Mouse (Mus musculus): ENCODE measurements at regions not wholly inside any gene's neighbourhood (a gene's known extent, or its start where the extent isn't known, plus 50 kb on each side); places are given as distances from the start of the nearest gene placed in this dataset.

- DNase-seq = no peak
These were observed 820.7 kb upstream of the Adgrl2 start for GRCm38 (mm10) chr3:149811036-149811435.

- DNase-seq = no peak
These were observed 815.0 kb upstream of the Adgrl2 start for GRCm38 (mm10) chr3:149805345-149805744.

- no peak for DNase-seq
These were observed 805.8 kb upstream of the Adgrl2 start for GRCm38 (mm10) chr3:149796123-149796522.

- DNase-seq = no peak
These were observed 801.2 kb upstream of the Adgrl2 start for GRCm38 (mm10) chr3:149791593-149791992.

DNA sequence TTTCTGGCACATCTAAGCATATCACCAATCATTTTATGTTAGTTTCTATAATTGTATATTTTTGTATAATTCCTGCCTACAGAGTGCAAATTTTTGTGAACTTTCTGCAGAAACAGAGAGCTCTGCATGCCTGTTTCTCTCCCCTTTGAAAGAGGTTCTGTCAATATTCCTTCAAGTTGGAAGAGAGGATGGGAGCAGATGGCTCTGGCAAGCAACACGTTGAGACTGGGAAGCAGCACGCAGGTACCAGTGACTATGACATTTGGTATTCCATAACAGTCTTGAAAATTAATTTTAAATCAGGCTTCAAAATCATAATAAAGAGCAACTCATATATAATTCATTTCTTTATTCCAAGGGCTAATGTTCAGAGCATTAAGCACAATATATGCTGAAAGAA lies 795.7 kb upstream of the Adgrl2 start:
- DNase-seq = no peak

DNA sequence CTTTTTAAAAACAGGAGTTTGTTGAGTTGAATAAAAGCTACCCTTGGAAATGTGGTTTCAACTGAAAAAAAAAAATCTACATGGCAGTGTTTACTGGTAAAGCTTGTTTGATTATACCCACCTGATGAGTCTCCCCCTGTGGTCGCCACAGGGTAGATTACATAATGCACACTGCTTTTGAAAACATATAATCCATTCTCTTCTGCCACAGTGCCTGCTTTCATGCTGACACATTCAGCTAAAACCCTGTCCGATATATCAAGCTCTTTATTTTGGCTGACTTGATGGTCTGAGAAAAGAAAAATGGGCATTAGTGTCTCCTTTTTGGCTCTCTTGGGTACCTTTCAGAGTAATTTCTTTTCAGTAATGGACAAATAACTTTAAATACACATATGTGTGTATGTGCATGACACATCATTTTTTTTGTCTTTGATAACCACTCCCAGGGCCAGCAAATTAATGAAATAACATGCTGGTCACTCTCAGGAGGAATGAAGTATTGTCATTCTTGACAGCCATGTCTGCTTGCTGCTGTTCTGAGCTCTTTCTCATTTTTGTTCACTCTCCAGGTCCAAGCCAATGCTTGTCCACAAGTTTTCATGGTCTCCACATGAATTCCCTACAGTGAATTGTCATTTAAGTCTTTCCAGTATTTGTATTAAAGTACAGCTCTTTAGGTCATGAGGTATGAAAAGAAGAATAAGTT lies 793.7 kb upstream of the Adgrl2 start:
- no peak for DNase-seq

DNA sequence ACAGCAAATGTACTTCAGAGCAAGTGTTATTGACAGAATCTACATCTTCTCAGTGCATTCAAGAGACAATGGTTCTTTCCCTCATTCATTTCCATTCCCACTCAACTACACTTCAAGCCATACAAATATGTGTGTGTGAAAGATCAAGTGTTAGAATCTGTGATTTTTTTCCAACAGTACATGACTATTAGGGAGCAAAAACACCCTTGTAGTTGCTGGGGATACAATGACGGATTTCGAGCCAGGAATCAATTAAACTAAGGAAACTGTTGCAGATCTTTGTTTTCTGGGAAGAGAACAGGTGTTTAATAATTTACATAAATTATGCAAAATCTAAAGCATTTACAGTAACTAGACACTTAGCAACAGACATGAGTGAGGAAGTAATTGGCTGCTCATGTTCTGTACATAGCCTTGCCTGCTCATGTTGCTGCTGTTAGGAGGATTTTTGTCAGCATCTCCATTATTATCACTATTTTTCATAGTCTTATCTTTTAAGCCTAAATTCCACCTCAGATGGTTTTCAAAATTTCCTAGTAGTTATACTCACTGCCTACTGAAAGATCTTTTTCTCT lies 777.6 kb upstream of the Adgrl2 start:
- DNase-seq = no peak

GRCm38 (mm10) chr3:149761245-149761644 lies 770.9 kb upstream of the Adgrl2 start:
- DNase-seq = no peak

- DNase-seq = no peak
These were observed 767.7 kb upstream of the Adgrl2 start for GRCm38 (mm10) chr3:149757910-149758592.

- no peak for DNase-seq
These were observed 745.7 kb upstream of the Adgrl2 start for GRCm38 (mm10) chr3:149736069-149736468.

DNA sequence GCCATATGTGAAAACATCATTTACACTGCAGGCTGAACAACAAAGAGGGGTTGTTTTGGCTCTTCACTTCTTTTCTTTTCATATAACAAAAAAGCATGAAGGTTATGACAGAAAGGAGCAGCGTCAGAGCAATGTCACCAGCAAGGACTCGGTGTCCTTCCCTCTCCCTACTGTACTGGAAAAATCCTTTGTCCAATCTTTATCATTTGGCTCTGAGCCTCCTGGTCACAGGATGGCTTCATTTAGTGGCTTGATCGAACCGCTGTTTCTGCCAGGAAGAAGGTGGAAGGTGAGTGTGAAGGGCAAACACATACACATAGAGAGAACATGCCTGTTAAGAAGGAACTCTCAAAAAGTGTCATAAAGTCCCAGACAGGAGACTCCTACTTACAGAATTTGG lies 735.9 kb upstream of the Adgrl2 start:
- no peak for DNase-seq

DNA sequence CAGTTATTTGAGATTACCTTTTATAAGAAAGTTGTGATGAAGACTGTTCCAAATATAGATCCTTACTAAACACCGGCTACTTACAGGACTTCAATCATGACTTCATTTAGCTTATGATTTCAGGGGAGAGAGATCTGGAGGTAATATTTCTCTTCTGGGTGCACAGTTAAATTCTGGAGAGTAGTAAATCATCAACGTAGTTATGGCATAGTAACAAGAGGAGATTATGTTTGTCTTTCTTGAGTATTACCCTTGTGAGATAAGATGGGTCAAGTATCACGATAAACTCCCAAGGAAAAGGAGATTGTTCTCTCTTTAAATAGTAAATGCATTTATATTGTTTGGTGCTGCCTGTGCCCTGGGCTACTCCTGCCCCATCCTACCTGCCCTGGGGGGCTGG lies 734.5 kb upstream of the Adgrl2 start:
- DNase-seq = no peak

DNA sequence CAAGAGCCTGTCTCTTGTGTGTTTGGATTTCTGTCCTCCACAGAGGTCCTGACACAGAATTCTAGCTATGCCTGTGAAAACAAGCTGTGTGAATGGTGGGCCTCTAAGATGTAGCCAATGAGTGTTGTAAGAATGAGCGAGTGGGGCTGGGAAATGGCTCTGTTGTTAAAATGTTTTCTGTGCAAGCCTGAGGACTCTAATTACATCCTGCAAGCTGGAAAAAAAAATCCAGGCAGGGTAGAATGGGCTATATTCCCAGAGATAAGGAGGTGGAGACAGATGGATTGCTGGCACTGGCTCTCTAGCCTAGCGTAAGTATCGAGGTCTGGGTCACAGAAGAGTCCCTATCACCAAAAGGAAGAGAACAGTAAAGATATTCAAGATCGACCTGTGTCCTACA lies 731.5 kb upstream of the Adgrl2 start:
- DNase-seq = no peak

- DNase-seq = no peak
These were observed 730.0 kb upstream of the Adgrl2 start for GRCm38 (mm10) chr3:149720306-149720705.

GRCm38 (mm10) chr3:149705724-149706123 lies 715.4 kb upstream of the Adgrl2 start:
- DNase-seq = peak in 1 of 2 experiments; percentile 3

DNA sequence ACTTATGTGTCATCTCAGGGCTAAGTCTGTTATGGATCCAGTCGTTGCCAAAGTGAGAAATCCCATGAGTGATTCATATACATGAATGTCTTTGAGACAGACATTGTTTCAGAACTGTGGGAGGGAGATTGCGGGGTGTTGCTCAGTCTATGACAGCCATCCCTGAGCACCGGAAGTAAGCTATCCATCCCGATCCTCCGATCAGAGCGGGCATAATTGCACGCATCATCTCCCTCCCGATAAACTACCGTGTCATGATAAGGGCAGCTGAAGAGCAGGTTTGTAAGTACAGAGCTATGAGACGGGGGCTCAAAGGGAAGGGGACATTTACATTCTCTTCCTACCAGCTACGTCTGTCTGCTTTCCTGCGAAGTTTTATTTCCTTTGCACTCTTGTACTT lies 715.0 kb upstream of the Adgrl2 start:
- no peak for DNase-seq

- DNase-seq = no peak
These were observed 714.1 kb upstream of the Adgrl2 start for GRCm38 (mm10) chr3:149704478-149704877.

GRCm38 (mm10) chr3:149683561-149683960 lies 693.2 kb upstream of the Adgrl2 start:
- DNase-seq = no peak

DNA sequence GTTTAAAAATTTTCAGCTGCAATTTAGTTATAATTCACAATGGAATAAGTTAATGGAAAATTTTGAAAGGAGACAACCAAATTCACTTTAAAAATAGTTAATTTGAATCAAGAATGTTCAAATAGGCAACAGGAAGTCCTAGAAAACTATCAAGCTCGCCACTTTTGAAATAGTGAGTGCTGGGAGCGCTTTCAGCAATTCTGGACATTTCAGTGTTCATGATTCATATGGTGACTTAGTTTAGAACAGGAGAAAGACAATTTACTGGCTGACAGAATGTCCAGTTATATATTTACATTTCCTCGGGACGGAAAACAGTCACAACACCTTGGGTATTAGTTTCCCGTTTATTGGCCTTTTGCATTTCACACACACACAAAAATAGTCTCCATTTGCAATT lies 691.9 kb upstream of the Adgrl2 start:
- no peak for DNase-seq

- DNase-seq = no peak
These were observed 683.6 kb upstream of the Adgrl2 start for GRCm38 (mm10) chr3:149673926-149674325.

DNA sequence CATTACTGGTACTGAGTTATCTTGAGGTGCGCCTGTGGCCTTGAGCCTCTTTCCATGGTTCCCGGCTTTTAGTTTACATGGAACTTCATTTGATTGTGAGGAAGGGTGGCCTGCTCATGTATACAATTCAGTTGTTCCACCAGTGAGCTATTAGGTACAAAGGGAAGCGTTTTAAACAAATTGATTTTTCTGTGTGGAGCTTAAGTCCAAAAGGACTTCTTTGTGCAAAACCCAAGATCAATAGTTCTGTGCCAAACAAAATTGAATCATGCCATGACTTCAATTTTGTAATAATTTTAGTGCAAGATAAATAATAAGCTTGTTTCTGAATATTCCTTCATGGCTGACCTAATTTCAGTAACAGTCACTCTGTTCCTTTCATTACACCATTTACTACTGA lies 674.3 kb upstream of the Adgrl2 start:
- DNase-seq = no peak

DNA sequence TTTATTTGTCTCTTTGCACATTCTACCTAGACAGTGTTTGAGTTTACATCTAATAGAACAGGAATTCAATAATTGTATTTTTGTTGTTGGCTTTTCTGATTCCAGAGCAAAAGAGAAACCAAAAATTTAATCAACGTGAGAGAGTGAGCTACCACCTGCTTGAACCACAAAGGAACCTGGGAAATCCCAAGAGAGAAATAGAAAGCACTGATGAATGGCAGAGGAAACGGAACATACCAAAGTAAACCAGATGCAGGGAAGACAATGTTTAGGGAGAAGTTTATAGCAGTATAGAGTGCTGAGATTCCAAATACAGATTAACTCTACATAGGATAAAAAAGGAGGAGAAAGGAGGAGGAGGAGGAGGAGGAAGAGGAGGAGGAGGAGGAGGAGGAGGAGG lies 648.0 kb upstream of the Adgrl2 start:
- DNase-seq = no peak

DNA sequence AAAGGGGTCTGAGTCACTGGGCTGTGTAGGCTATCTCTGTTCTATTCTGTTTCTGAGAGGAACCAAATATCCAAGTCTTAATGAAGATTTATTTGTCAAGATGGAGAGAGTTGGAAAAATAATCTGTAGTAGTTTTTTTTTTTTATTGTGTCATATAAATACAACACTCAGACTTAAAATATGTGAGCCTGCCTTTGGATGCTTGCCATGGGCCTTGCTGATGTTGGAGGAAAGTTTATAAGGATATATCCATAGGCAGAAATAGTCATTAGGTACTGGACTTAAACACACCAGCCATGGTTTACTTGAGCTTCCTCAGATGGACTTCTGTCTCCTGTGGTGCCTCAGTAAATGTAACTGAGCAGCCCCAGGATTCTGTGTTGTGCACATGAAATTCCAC lies 635.8 kb upstream of the Adgrl2 start:
- DNase-seq = no peak

- no peak for DNase-seq
These were observed 635.1 kb upstream of the Adgrl2 start for GRCm38 (mm10) chr3:149625497-149625896.

All from cerebellum, adult 18-20 months (tissue).